ENCODE assay signal across 13 mouse cellular contexts in the genomic region with DNA sequence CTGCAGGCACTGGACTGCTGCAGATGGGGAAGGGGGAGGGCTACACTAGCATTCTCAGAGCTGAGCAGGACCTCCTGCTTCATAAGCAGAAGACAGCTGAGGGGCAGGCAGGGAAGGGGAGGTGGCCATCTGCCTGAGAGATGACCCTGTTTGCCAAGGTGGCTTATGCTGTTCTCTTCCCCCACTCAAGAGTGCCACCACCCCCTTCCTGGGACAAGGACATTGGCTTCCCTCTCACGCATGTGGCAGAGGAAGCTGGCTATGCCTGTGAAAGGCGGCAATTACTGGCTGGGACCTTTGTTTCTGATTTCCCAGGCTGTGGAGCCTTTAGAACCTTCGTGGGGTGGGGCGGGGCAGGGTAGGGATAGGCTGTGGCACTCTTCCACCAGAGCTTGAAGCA.
A peak's percentile ranks its signal among the peaks of the same experiment; 100 is the strongest.
DNase-seq lines count a peak whose midpoint lies in the region; ATAC-seq lines count a peak whose summit lies in the region.
"Had no signal": no experiment of that assay in that cellular context is flagged by ENCODE, and none has a peak within 500 bp of the region (broad histone marks: within the 10 kb centered on the region; RNA-seq: fewer than 3 reads in every experiment).

No protein-coding gene starts in this region.

- DNase-seq in layer of hippocampus, adult 9-11 months: peak; percentile 61
- no peak for DNase-seq in layer of hippocampus, adult 9-10 months (ENCODE audit: low spot score)
- DNase-seq in cerebellum, adult 9-10 months: peak; percentile 65
- peak; percentile 49 for DNase-seq in midbrain, embryonic 14.5 days
- no peak for DNase-seq in urinary bladder, postnatal 10 days (ENCODE audit: low spot score)
- no peak for DNase-seq in kidney, adult 8-10 months
- DNase-seq: gastrocnemius, postnatal 14 days had no signal

- 0 out of 2 replicates have a peak, but pooled peaks have one; percentile 3 for ATAC-seq in forebrain, embryonic 15.5 days (replicated peaks)
- no peak for ATAC-seq in midbrain, embryonic 14.5 days (ENCODE audit: low FRiP score, low TSS enrichment)
- no peak for ATAC-seq in intestine, embryonic 15.5 days

- peaks cover 78% of the 10 kb centered on the region for H3K4me1 ChIP-seq in forebrain, embryonic 15.5 days
- H3K4me1 ChIP-seq in midbrain, embryonic 14.5 days (ENCODE audit: control insufficient read depth, insufficient read depth, low read length): peaks cover 75% of the 10 kb centered on the region
- H3K4me1 ChIP-seq in intestine, embryonic 15.5 days (replicated peaks): peaks cover 5% of the 10 kb centered on the region; the same call in 1 of the 2 replicates

- no peaks in the 10 kb centered on the region for H3K9me3 ChIP-seq in forebrain, embryonic 15.5 days
- H3K9me3 ChIP-seq in midbrain, embryonic 14.5 days (ENCODE audit: control insufficient read depth, low read length): no peaks in the 10 kb centered on the region
- H3K9me3 ChIP-seq in intestine, embryonic 15.5 days: no peaks in the 10 kb centered on the region
- H3K9me3 ChIP-seq: embryonic facial prominence, embryonic 15.5 days; stomach, embryonic 15.5 days had no signal

- H3K4me2 ChIP-seq in forebrain, embryonic 15.5 days (replicated peaks): no peak overlapping the region
- H3K4me2 ChIP-seq in midbrain, embryonic 14.5 days (ENCODE audit: low read length): no peak overlapping the region
- no peak overlapping the region for H3K4me2 ChIP-seq in intestine, embryonic 15.5 days (replicated peaks)
- H3K4me2 ChIP-seq: embryonic facial prominence, embryonic 15.5 days; stomach, embryonic 15.5 days had no signal

- 14% methylated on average over 4 of the region's 4 CpGs for WGBS in forebrain, embryonic 15.5 days
- 37% methylated on average over 4 of the region's 4 CpGs for WGBS in midbrain, embryonic 14.5 days
- WGBS in intestine, embryonic 15.5 days: 57% methylated on average over 4 of the region's 4 CpGs

- no peaks in the 10 kb centered on the region for H3K36me3 ChIP-seq in forebrain, embryonic 15.5 days
- no peaks in the 10 kb centered on the region for H3K36me3 ChIP-seq in midbrain, embryonic 14.5 days (ENCODE audit: control insufficient read depth, insufficient read depth, low read length)
- H3K36me3 ChIP-seq in intestine, embryonic 15.5 days: no peaks in the 10 kb centered on the region
- H3K36me3 ChIP-seq: embryonic facial prominence, embryonic 15.5 days; stomach, embryonic 15.5 days had no signal

- H3K27ac ChIP-seq in forebrain, embryonic 15.5 days (replicated peaks): peak overlapping the region; percentile 91
- peak overlapping the region; percentile 99 for H3K27ac ChIP-seq in midbrain, embryonic 14.5 days (replicated peaks; ENCODE audit: low read depth, low read length)
- H3K27ac ChIP-seq in intestine, embryonic 15.5 days: no peak overlapping the region
- H3K27ac ChIP-seq: embryonic facial prominence, embryonic 15.5 days; liver, embryonic 14.5 days; stomach, embryonic 15.5 days had no signal

- H3K4me3 ChIP-seq in forebrain, embryonic 15.5 days: no peak overlapping the region
- no peak overlapping the region for H3K4me3 ChIP-seq in midbrain, embryonic 14.5 days (replicated peaks; ENCODE audit: low read depth, low read length)
- H3K4me3 ChIP-seq in intestine, embryonic 15.5 days (replicated peaks): no peak overlapping the region
- H3K4me3 ChIP-seq: embryonic facial prominence, embryonic 15.5 days; stomach, embryonic 15.5 days had no signal

- H3K27me3 ChIP-seq in forebrain, embryonic 15.5 days: no peaks in the 10 kb centered on the region
- no peaks in the 10 kb centered on the region for H3K27me3 ChIP-seq in midbrain, embryonic 14.5 days (ENCODE audit: control insufficient read depth, insufficient read depth, low read length)
- no peaks in the 10 kb centered on the region for H3K27me3 ChIP-seq in intestine, embryonic 15.5 days (replicated peaks)
- H3K27me3 ChIP-seq: CH12.LX; embryonic facial prominence, embryonic 15.5 days; stomach, embryonic 15.5 days had no signal

- H3K9ac ChIP-seq in forebrain, embryonic 15.5 days (replicated peaks): no peak overlapping the region
- H3K9ac ChIP-seq in midbrain, embryonic 14.5 days (replicated peaks; ENCODE audit: low read length): no peak overlapping the region
- no peak overlapping the region for H3K9ac ChIP-seq in intestine, embryonic 15.5 days
- H3K9ac ChIP-seq: embryonic facial prominence, embryonic 15.5 days; liver, embryonic 14.5 days; stomach, embryonic 15.5 days had no signal

Comparison
In these comparisons a context has a peak if more than half of its experiments do, and no peak if none do; other contexts are left out.
1. DNase-seq: peak in layer of hippocampus, adult 9-11 months (single experiment), cerebellum, adult 9-10 months (single experiment) and midbrain, embryonic 14.5 days (single experiment); none in layer of hippocampus, adult 9-10 months (single experiment), urinary bladder, postnatal 10 days (single experiment) and kidney, adult 8-10 months (0 of 2).